Mouse (Mus musculus): ENCODE measurements at regions not wholly inside any gene's neighbourhood (a gene's known extent, or its start where the extent isn't known, plus 50 kb on each side); places are given as distances from the start of the nearest gene placed in this dataset.

GRCm38 (mm10) chr5:12222622-12223021 lies 160.6 kb upstream of the Sema3d start:
- DNase-seq, result no peak

- DNase-seq, result no peak
These were observed 149.6 kb upstream of the Sema3d start for GRCm38 (mm10) chr5:12233377-12234096.

- no peak for DNase-seq
These were observed 139.9 kb upstream of the Sema3d start for GRCm38 (mm10) chr5:12243179-12243805.

GRCm38 (mm10) chr5:12293685-12294084 lies 89.5 kb upstream of the Sema3d start:
- no peak for DNase-seq

GRCm38 (mm10) chr5:12297331-12297730 lies 85.9 kb upstream of the Sema3d start:
- DNase-seq, result no peak

- no peak for DNase-seq
These were observed 81.1 kb upstream of the Sema3d start for GRCm38 (mm10) chr5:12301833-12302808.

GRCm38 (mm10) chr5:12309408-12309807 lies 73.8 kb upstream of the Sema3d start:
- DNase-seq, result no peak

- DNase-seq, result no peak
These were observed 50.4 kb upstream of the Sema3d start for GRCm38 (mm10) chr5:12332648-12333305.
